Mouse (Mus musculus) forebrain, embryonic 11.5 days (tissue): ENCODE results near the gene Fdx1l. TPM values are rescaled to one million over a fixed set of nuclear protein-coding genes. Genes with fewer than 3 reads are reported as not detected.
A peak's percentile ranks its signal among the peaks of the same experiment; 100 is the strongest.

Source experiments
- ATAC-seq: fragments of 200-750 bp; cut with Nextera tagmentation; replicated peaks from 2 replicates; pipeline ENCODE4 v1.8.0; 2017; ENCODE audit warnings: moderate TSS enrichment; ENCODE audit not compliant: low FRiP score
- DNase-seq: peaks from one replicate; pipeline ENCODE4 v3.0.0-alpha.2; 2017; ENCODE audit warnings: low spot score
- H3K27ac ChIP-seq: fragments of 300-500 bp; sonication (generic); 2 replicates; pipeline ENCODE4 v1.5.1; 2014; ENCODE audit warnings: low read depth, low read length
- H3K27me3 ChIP-seq: fragments of 300-500 bp; sonication (generic); 2 replicates; pipeline ENCODE4 v1.6.1; 2014; ENCODE audit warnings: mild to moderate bottlenecking, low read length, mixed read lengths; ENCODE audit not compliant: control insufficient read depth, insufficient read depth
- H3K36me3 ChIP-seq: fragments of 300-500 bp; sonication (generic); 2 replicates; pipeline ENCODE4 v1.6.1; 2014; ENCODE audit warnings: mild to moderate bottlenecking, low read length, moderate library complexity, mixed read lengths; ENCODE audit not compliant: control insufficient read depth, insufficient read depth
- H3K4me1 ChIP-seq: fragments of 300-500 bp; sonication (generic); replicated peaks from 2 replicates; pipeline ENCODE4 v1.6.1; 2014; ENCODE audit warnings: low read length, mixed read lengths; ENCODE audit not compliant: control insufficient read depth, insufficient read depth
- H3K4me2 ChIP-seq: fragments of 300-500 bp; sonication (generic); 2 replicates; pipeline ENCODE4 v1.6.1; 2014; ENCODE audit warnings: low read depth, mild to moderate bottlenecking, low read length, moderate library complexity, mixed read lengths; ENCODE audit not compliant: severe bottlenecking
- H3K4me3 ChIP-seq: fragments of 300-500 bp; sonication (generic); 2 replicates; pipeline ENCODE4 v1.5.1; 2014; ENCODE audit warnings: low read depth, low read length
- H3K9ac ChIP-seq: fragments of 300-500 bp; sonication (generic); 2 replicates; pipeline ENCODE4 v1.6.1; 2014; ENCODE audit warnings: low read length
- H3K9me3 ChIP-seq: fragments of 300-500 bp; sonication (generic); 2 replicates; pipeline ENCODE4 v1.6.1; 2016; ENCODE audit warnings: low read length, mixed read lengths; ENCODE audit not compliant: control insufficient read depth
- WGBS: fragments of 180-500 bp; shearing (Covaris S2); extraction: QIAGEN DNeasy Blood & Tissue Kit; methylation state at CpG from one replicate; pipeline ENCODE4 v1.1.7; 2014; 5-methylcytosine and 5-hydroxymethylcytosine counted together
- polyA plus RNA-seq: library from polyadenylated mRNA; unstranded; fragments of >200 nt; fragmentation: Nextera tagmentation; extraction: Ambion mirVana; gene quantifications from 2 replicates; pipeline ENCODE4 v1.2.1, GENCODE M21; 2014

Fdx1l gene
- polyA plus RNA-seq = 46.9 and 54.6 TPM in 2 replicates

GRCm38 (mm10) chr9:21073044-21073840, at the start of gene Fdx1l, which contains the start of gene Gm49373:
Fdx1l (minus strand) TSS chr9:21073614.
Gm49373 (minus strand) TSS chr9:21073096.
- Histone ChIP-seq H3K4me2 (peak within 1 kb of the TSS; percentile 78), H3K27me3 (no peaks in the 10 kb centered on the region), H3K36me3 (peaks cover 7% of the 10 kb centered on the region; the same call in 1 of the 2 replicates), H3K4me3 (peak within 1 kb of the TSS; percentile 81), H3K4me1 (no peaks in the 10 kb centered on the region), H3K9me3 (no peaks in the 10 kb centered on the region), H3K27ac (no peak within 1 kb of the TSS), H3K9ac (peak within 1 kb of the TSS; percentile 87)
- 2% methylated on average over 58 of the region's 58 CpGs for WGBS
- ATAC-seq = peak; percentile 96
- DNase-seq = peak; percentile 91

GRCm38 (mm10) chr9:21121483-21121882, 48.1 kb upstream of the Fdx1l start:
- Histone ChIP-seq H3K27ac (no peak overlapping the region), H3K4me3 (no peak overlapping the region), H3K9ac (no peak overlapping the region), H3K36me3 (no peaks in the 10 kb centered on the region), H3K4me1 (no peaks in the 10 kb centered on the region), H3K4me2 (no peak overlapping the region), H3K27me3 (no peaks in the 10 kb centered on the region), H3K9me3 (no peaks in the 10 kb centered on the region)
- DNase-seq = no peak
- no peak for ATAC-seq
- 92% methylated on average over 16 of the region's 16 CpGs for WGBS

- WGBS = 92% methylated on average over 6 of the region's 6 CpGs
- Histone ChIP-seq H3K36me3 (no peaks in the 10 kb centered on the region), H3K4me2 (no peak overlapping the region), H3K27ac (no peak overlapping the region), H3K9ac (no peak overlapping the region), H3K9me3 (no peaks in the 10 kb centered on the region), H3K27me3 (no peaks in the 10 kb centered on the region), H3K4me3 (no peak overlapping the region), H3K4me1 (no peaks in the 10 kb centered on the region)
- DNase-seq = no peak
- no peak for ATAC-seq
Observed at GRCm38 (mm10) chr9:21117073-21117472, 43.7 kb upstream of the Fdx1l start.

- Histone ChIP-seq H3K27ac (no peak overlapping the region), H3K27me3 (no peaks in the 10 kb centered on the region), H3K4me2 (no peak overlapping the region), H3K4me3 (no peak overlapping the region), H3K9ac (no peak overlapping the region), H3K36me3 (no peaks in the 10 kb centered on the region), H3K4me1 (no peaks in the 10 kb centered on the region), H3K9me3 (no peaks in the 10 kb centered on the region)
- no peak for ATAC-seq
- no peak for DNase-seq
- WGBS = 95% methylated on average over 8 of the region's 8 CpGs
Observed at GRCm38 (mm10) chr9:21115105-21115504, 41.7 kb upstream of the Fdx1l start.

- Histone ChIP-seq H3K27ac (no peak overlapping the region), H3K36me3 (no peaks in the 10 kb centered on the region), H3K27me3 (no peaks in the 10 kb centered on the region), H3K9me3 (no peaks in the 10 kb centered on the region), H3K4me1 (no peaks in the 10 kb centered on the region), H3K9ac (no peak overlapping the region), H3K4me2 (no peak overlapping the region), H3K4me3 (no peak overlapping the region)
- DNase-seq (no peak), ATAC-seq (no peak)
- WGBS = 92% methylated on average over 7 of the region's 7 CpGs
Observed at GRCm38 (mm10) chr9:21114190-21114589, 40.8 kb upstream of the Fdx1l start.

- H3K36me3 ChIP-seq = no peaks in the 10 kb centered on the region
- no peak for ATAC-seq
- H3K9ac ChIP-seq = no peak overlapping the region
- no peaks in the 10 kb centered on the region for H3K9me3 ChIP-seq
- DNase-seq = no peak
- no peaks in the 10 kb centered on the region for H3K27me3 ChIP-seq
- no peak overlapping the region for H3K27ac ChIP-seq
- 93% methylated on average over 6 of the region's 6 CpGs for WGBS
- no peak overlapping the region for H3K4me3 ChIP-seq
- H3K4me1 ChIP-seq = no peaks in the 10 kb centered on the region
- no peak overlapping the region for H3K4me2 ChIP-seq
Observed at GRCm38 (mm10) chr9:21113751-21114150, 40.3 kb upstream of the Fdx1l start.

GRCm38 (mm10) chr9:21107607-21108237, 34.3 kb upstream of the Fdx1l start:
- no peak for DNase-seq
- Histone ChIP-seq H3K36me3 (no peaks in the 10 kb centered on the region), H3K27ac (no peak overlapping the region), H3K9me3 (no peaks in the 10 kb centered on the region), H3K27me3 (no peaks in the 10 kb centered on the region), H3K4me2 (no peak overlapping the region), H3K9ac (no peak overlapping the region), H3K4me3 (no peak overlapping the region), H3K4me1 (no peaks in the 10 kb centered on the region)
- ATAC-seq = no peak
- 41% methylated on average over 23 of the region's 23 CpGs for WGBS

- H3K27ac ChIP-seq = no peak overlapping the region
- H3K9ac ChIP-seq = no peak overlapping the region
- no peak for DNase-seq
- no peaks in the 10 kb centered on the region for H3K9me3 ChIP-seq
- WGBS = 79% methylated on average over 5 of the region's 5 CpGs
- no peak overlapping the region for H3K4me2 ChIP-seq
- no peak overlapping the region for H3K4me3 ChIP-seq
- ATAC-seq = no peak
- no peaks in the 10 kb centered on the region for H3K27me3 ChIP-seq
- no peaks in the 10 kb centered on the region for H3K36me3 ChIP-seq
- no peaks in the 10 kb centered on the region for H3K4me1 ChIP-seq
Observed at GRCm38 (mm10) chr9:21105760-21106564, 32.5 kb upstream of the Fdx1l start.
